Mouse (Mus musculus) liver, postnatal 0 days (tissue): ENCODE results near the gene Dennd5a.

Source experiments
- CTCF ChIP-seq: sonication (generic); IDR thresholded peaks from 2 replicates; pipeline ENCODE4 v1.5.1; 2016; ENCODE audit warnings: antibody characterized with exemption, low read depth
- EP300 ChIP-seq: IDR thresholded peaks from 2 replicates; pipeline ENCODE4 v1.6.1; 2016; ENCODE audit warnings: antibody characterized with exemption, low read depth, mild to moderate bottlenecking

DNA sequence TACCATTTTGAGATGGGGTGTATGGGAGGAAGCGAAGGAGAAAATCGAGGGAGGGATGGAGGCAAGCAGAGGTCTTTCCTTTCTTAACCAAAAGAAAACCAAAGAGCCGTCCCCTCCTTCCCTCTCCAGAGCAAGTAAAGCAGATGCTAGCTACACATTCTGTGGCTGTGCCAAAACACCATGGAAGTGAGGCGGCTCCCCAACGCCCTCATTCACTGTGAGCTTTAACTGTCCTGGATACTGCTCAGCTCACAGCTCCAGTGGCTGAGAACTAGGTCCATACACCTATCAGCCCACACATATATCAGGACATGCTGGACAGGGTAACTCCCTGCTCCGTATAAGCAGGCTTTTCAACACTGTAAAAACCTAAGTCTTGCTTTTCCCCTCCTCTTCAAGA lies 31.9 kb downstream of the Dennd5a start:
- no peak for TF ChIP-seq EP300
- TF ChIP-seq CTCF = no peak
